Mouse (Mus musculus) adrenal gland, postnatal 14 days (tissue): ENCODE measurements around the gene Map3k10. TPM values are rescaled to one million over a fixed set of nuclear protein-coding genes. Genes with fewer than 3 reads are reported as not detected.
"Not testable (repeated sequence)": the region's sequence is repeated elsewhere in the genome, so short reads cannot be mapped to it uniquely, and the experiment has no call there.

ENCODE experiments used
- DNase-seq: peaks from one replicate; pipeline ENCODE4 v3.0.0; 2021; ENCODE audit warnings: mixed read lengths
- total RNA-seq: library from RNA; stranded (reverse); gene quantifications from 2 replicates; pipeline ENCODE4 v1.2.3, GENCODE M21; 2021

Map3k10 gene
- total RNA-seq, 1 experiment from 2014 or later = 25.3 TPM

GRCm38 (mm10) chr7:27654607-27655276, 19.7 kb downstream of the Map3k10 start:
- DNase-seq = peak; percentile 36

- peak; percentile 72 for DNase-seq
Observed at GRCm38 (mm10) chr7:27653681-27654437, 20.5 kb downstream of the Map3k10 start, which contains the start of gene Ttc9b. Gene Ttc9b, plus strand, starts transcription at chr7:27653915.

GRCm38 (mm10) chr7:27650949-27651348, 23.4 kb downstream of the Map3k10 start:
- peak; percentile 89 for DNase-seq

GRCm38 (mm10) chr7:27649723-27650122, 24.7 kb downstream of the Map3k10 start:
- no peak for DNase-seq

- DNase-seq = no peak
Observed at GRCm38 (mm10) chr7:27647281-27648002, 27.0 kb downstream of the Map3k10 start.

- DNase-seq = no peak
Observed at GRCm38 (mm10) chr7:27646516-27646915, 27.9 kb downstream of the Map3k10 start.

- no peak for DNase-seq
Observed at GRCm38 (mm10) chr7:27644471-27644870, 29.9 kb downstream of the Map3k10 start.

GRCm38 (mm10) chr7:27635094-27635493, 39.3 kb downstream of the Map3k10 start:
- DNase-seq = not testable (repeated sequence)

- no peak for DNase-seq
Observed at GRCm38 (mm10) chr7:27634691-27635090, 39.7 kb downstream of the Map3k10 start.

- DNase-seq = no peak
Observed at GRCm38 (mm10) chr7:27633166-27633565, 41.2 kb downstream of the Map3k10 start.

GRCm38 (mm10) chr7:27631439-27631838, 43.0 kb downstream of the Map3k10 start:
- no peak for DNase-seq

- not testable (repeated sequence) for DNase-seq
Observed at GRCm38 (mm10) chr7:27628816-27629215, 45.6 kb downstream of the Map3k10 start.

- peak; percentile 50 for DNase-seq
Observed at GRCm38 (mm10) chr7:27628190-27628589, 46.2 kb downstream of the Map3k10 start.

- DNase-seq = no peak
Observed at GRCm38 (mm10) chr7:27627707-27628106, 46.7 kb downstream of the Map3k10 start.

GRCm38 (mm10) chr7:27624967-27625366, 49.4 kb downstream of the Map3k10 start:
- peak; percentile 51 for DNase-seq

- DNase-seq = no peak
Observed at GRCm38 (mm10) chr7:27622234-27622633, 52.2 kb downstream of the Map3k10 start.

GRCm38 (mm10) chr7:27621028-27621427, 53.4 kb downstream of the Map3k10 start:
- DNase-seq = peak; percentile 26

GRCm38 (mm10) chr7:27613751-27614499, 60.5 kb downstream of the Map3k10 start:
- DNase-seq = no peak

- no peak for DNase-seq
Observed at GRCm38 (mm10) chr7:27612940-27613339, 61.5 kb downstream of the Map3k10 start.

GRCm38 (mm10) chr7:27610871-27611270, 63.5 kb downstream of the Map3k10 start:
- DNase-seq = peak; percentile 40

- DNase-seq = no peak
Observed at GRCm38 (mm10) chr7:27610370-27610769, 64.0 kb downstream of the Map3k10 start.

- no peak for DNase-seq
Observed at GRCm38 (mm10) chr7:27609688-27610087, 64.7 kb downstream of the Map3k10 start.
